Mouse (Mus musculus) splenic B cell, adult 2 months (primary cell): ENCODE measurements around the gene Pfdn2.

ENCODE experiments used
- DNase-seq: peaks from one replicate; pipeline ENCODE4 v3.0.0-alpha.2; 2011; ENCODE audit warnings: low read depth, low spot score
- H3K27me3 ChIP-seq: 2 replicates; pipeline ENCODE4 v1.6.1; 2012; ENCODE audit warnings: mild to moderate bottlenecking, low read length, moderate library complexity, mixed read lengths; ENCODE audit not compliant: control insufficient read depth, poor library complexity, insufficient read depth, severe bottlenecking
- H3K36me3 ChIP-seq: 2 replicates; pipeline ENCODE4 v1.6.1; 2012; ENCODE audit warnings: mild to moderate bottlenecking, low read length, moderate library complexity, mixed read lengths; ENCODE audit not compliant: control insufficient read depth, poor library complexity, insufficient read depth, severe bottlenecking

The Pfdn2 gene

DNA sequence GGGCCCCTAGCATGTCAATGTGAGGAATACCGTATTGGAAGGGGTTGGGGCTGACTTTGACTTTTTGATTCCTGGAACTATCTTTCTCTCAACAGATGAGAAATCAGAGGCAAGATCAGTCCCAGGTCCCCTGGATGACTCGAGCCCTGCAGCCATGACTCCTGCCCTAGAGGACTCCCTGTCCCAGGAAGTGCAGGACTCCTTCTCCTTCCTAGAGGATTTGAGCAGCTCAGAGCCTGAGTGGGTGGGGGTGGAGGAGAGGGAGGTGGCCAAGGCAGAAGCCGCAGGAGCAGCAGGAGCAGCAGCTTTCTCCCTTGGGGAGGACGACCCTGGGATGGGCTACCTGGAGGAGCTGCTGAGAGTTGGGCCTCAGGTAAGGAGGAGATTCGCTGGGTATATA lies 61.8 kb downstream of the Pfdn2 start:
- H3K36me3 ChIP-seq, result peaks cover 23% of the 10 kb centered on the region
- DNase-seq, result no peak
- H3K27me3 ChIP-seq, result no peaks in the 10 kb centered on the region
